9 mouse cellular contexts compared by ENCODE assay signal in the genomic region with DNA sequence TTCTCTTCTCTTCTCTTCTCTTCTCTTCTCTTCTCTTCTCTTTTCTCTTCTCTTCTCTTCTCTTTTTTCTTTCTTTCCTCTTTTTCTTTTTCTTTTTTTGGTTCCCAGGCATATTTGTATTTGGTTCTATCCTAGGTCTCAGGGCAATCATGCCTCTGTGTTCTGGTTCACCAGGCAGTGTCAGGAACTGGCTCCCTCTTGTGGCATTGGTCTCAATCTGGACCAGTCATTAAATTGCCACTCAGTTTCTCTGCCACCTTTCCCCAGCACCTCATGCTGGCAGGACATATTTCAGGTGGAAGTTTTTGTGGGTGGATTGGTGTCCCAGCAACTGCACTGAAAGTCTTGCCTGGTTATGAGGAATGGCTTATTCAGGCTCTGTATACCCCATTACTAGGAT. TPM values are rescaled to one million over a fixed set of nuclear protein-coding genes. Genes with fewer than 3 reads are reported as not detected.
DNase-seq lines count a peak whose midpoint lies in the region; ATAC-seq and TF ChIP-seq lines count a peak whose summit lies in the region.
"Had no signal": no experiment of that assay in that cellular context is flagged by ENCODE, and none has a peak within 500 bp of the region (broad histone marks: within the 10 kb centered on the region; RNA-seq: fewer than 3 reads in every experiment).

No protein-coding gene starts in this region.

- no peak for TF ChIP-seq EP300 in liver, postnatal 0 days (IDR thresholded peaks at IDR 0.05; ENCODE audit: low read depth)

- H3K27me3 ChIP-seq in kidney, embryonic 14.5 days (ENCODE audit: control insufficient read depth, insufficient read depth, low read length), result no peaks in the 10 kb centered on the region
- H3K27me3 ChIP-seq in liver, postnatal 0 days (ENCODE audit: insufficient read depth, low read length), result no peaks in the 10 kb centered on the region
- H3K27me3 ChIP-seq: hindbrain, embryonic 15.5 days had no signal

- no peak overlapping the region for H3K9ac ChIP-seq in kidney, embryonic 14.5 days (ENCODE audit: low read depth, low read length)
- H3K9ac ChIP-seq in liver, postnatal 0 days (replicated peaks), result no peak overlapping the region
- H3K9ac ChIP-seq: hindbrain, embryonic 15.5 days had no signal

- no peaks in the 10 kb centered on the region for H3K36me3 ChIP-seq in kidney, embryonic 14.5 days (ENCODE audit: control insufficient read depth, insufficient read depth, low read length)
- no peaks in the 10 kb centered on the region for H3K36me3 ChIP-seq in liver, postnatal 0 days (replicated peaks; ENCODE audit: insufficient read depth, low read length)
- H3K36me3 ChIP-seq: hindbrain, embryonic 15.5 days had no signal

- H3K9me3 ChIP-seq in kidney, embryonic 14.5 days (ENCODE audit: control insufficient read depth, low read length), result no peaks in the 10 kb centered on the region
- no peaks in the 10 kb centered on the region for H3K9me3 ChIP-seq in liver, postnatal 0 days (ENCODE audit: low read length)
- H3K9me3 ChIP-seq: hindbrain, embryonic 15.5 days had no signal

- ATAC-seq in kidney, embryonic 14.5 days (ENCODE audit: low FRiP score, low TSS enrichment), result no peak
- no peak for ATAC-seq in liver, postnatal 0 days

- no peak overlapping the region for H3K27ac ChIP-seq in kidney, embryonic 14.5 days (ENCODE audit: low read depth, low read length)
- no peak overlapping the region for H3K27ac ChIP-seq in liver, postnatal 0 days (ENCODE audit: low read depth)
- H3K27ac ChIP-seq: hindbrain, embryonic 15.5 days had no signal

- TF ChIP-seq CTCF in liver, postnatal 0 days (IDR thresholded peaks at IDR 0.05; ENCODE audit: low read depth), result peak; percentile 65

- H3K4me2 ChIP-seq in kidney, embryonic 14.5 days (replicated peaks; ENCODE audit: low read depth, low read length), result no peak overlapping the region
- H3K4me2 ChIP-seq in liver, postnatal 0 days (ENCODE audit: low read depth, low read length), result no peak overlapping the region
- H3K4me2 ChIP-seq: hindbrain, embryonic 15.5 days had no signal

- DNase-seq in kidney, adult 11 months, result peak; percentile 1
- DNase-seq in ES-CJ7 (ENCODE audit: low read depth, low spot score), result peak; percentile 47
- DNase-seq in embryo, embryonic 10 days (ENCODE audit: low spot score), result peak; percentile 69
- DNase-seq in liver, postnatal 0 days, result peak; percentile 18
- DNase-seq in layer of hippocampus, adult 9-11 months, result no peak
- no peak for DNase-seq in T-cell, adult 2 months (ENCODE audit: low spot score)
- DNase-seq in urinary bladder, postnatal 25 days (ENCODE audit: low spot score), result no peak

- H3K4me3 ChIP-seq in kidney, embryonic 14.5 days (ENCODE audit: low read length), result no peak overlapping the region
- no peak overlapping the region for H3K4me3 ChIP-seq in liver, postnatal 0 days (ENCODE audit: low read depth, low read length)
- H3K4me3 ChIP-seq: hindbrain, embryonic 15.5 days had no signal

- H3K4me1 ChIP-seq in kidney, embryonic 14.5 days (ENCODE audit: control insufficient read depth, insufficient read depth, low read length), result no peaks in the 10 kb centered on the region
- no peaks in the 10 kb centered on the region for H3K4me1 ChIP-seq in liver, postnatal 0 days (ENCODE audit: insufficient read depth)
- H3K4me1 ChIP-seq: hindbrain, embryonic 15.5 days had no signal

RNA-seq across cellular contexts. Expression of a gene that starts 57.8 kb away (rescaled TPM):
- polyA plus RNA-seq in kidney, embryonic 14.5 days (2014; fragmentation: Nextera tagmentation; extraction: Ambion mirVana), result 0.09 and 0.39 TPM in 2 replicates
- 37.2 and 43.3 TPM in 2 replicates for polyA plus RNA-seq in liver, postnatal 0 days (2015; fragmentation: Nextera tagmentation; extraction: Ambion mirVana)

Comparison
In these comparisons a context has a peak if more than half of its experiments do, and no peak if none do; other contexts are left out.
1. DNase-seq: peak in kidney, adult 11 months (single experiment), ES-CJ7 (single experiment), embryo, embryonic 10 days (single experiment) and liver, postnatal 0 days (single experiment); none in layer of hippocampus, adult 9-11 months (single experiment), T-cell, adult 2 months (single experiment) and urinary bladder, postnatal 25 days (single experiment).
2. RNA of a gene that starts 57.8 kb away (polyA plus RNA-seq): 37.2 to 43.3 TPM in liver, postnatal 0 days; 0.09 to 0.39 TPM in kidney, embryonic 14.5 days; every median in the first group is over 10 times any median in the second.